Mouse (Mus musculus) CD8-positive naive resting alpha-beta T cell, adult 57 days (primary cell): ENCODE measurements around the gene Spata32. TPM values are rescaled to one million over a fixed set of nuclear protein-coding genes. Genes with fewer than 3 reads are reported as not detected.

ENCODE experiments used
- total RNA-seq: library from RNA; stranded (reverse); gene quantifications from one replicate; pipeline ENCODE4 v1.2.4, GENCODE M21; 2023

Spata32 gene
- not detected for total RNA-seq

DNA sequence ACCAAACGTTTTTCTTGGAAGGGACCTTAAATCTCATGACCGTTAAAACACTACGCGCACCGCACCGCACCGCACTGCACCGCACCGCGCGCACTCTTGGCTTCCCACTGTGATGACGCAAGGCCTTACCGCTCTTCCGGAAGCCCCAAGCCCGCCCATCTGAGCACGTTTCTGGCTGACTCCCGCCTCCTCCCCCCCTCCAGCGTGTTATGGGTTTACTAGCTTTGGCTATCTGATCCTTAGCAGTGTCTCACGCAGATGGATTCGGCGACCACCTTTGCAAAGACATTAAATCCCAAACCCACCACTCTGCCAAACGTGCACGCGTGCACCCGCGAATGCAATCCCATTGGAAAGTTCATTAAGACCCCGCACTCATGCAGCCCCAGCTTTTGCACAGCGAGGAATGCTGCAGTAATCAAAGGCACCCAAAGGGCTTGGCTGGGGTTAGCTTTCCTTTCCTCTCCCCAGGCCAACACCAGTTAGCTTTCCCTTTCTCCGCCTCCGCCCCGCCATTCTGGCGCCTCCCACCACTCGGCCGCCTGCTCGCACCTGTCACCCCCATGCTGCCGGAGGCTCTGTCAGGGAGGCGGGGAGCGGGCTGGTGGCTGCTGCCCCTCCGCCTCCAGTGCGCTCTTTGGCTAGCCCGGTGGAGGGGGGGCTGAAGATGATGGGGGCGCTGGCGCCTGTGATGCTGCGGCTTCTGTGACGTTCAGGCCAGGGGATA lies at the start of gene Spata32:
Gene Spata32 (minus strand): TSS at position 643 of the 727 bp plus-strand sequence.

DNA sequence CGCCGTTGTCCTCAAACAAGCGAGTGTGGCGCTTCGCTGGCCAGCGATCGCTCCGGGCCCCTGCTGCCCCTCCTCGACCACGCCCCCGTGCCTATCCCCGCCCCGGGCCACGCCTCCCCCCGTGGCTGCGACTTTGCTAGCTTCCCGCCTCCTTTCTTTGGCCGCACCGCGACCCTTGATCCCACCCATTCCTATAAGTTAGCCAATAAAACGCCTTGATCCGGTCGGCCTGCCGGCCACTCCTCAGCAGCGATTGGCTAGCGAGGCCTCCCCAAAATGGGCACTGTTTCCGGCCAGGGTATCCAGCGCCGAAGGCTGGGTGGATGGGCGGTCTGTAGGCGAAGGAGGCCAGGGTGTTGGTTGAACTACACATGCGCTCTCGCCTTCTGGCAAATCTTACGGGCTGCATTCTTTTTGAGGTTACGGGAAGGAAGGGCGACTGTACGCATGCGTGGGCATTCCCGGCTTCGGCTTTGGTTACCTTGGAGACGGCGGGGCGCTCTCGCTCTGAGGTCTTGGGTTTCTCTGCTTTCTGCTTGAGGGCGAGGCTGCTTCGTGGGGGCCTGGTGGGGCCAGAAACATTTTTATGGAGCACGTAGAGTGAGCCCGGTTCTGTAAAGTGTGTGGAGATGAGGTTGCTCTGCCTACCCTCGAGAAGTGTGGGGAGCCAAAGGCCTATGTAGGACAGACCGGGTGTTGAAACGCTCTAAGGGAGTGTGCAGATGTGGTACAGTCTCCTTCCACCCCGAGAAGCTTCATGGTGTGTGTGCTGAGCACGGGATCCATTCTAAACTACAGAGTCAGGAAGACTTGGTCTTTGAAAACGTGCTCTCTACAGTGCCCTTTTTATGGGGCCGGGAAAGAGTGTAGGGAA lies 49.4 kb upstream of the Spata32 start, which contains the start of gene Map3k14:
Gene Map3k14 (minus strand): TSS at position 127 of the 874 bp plus-strand sequence.

DNA sequence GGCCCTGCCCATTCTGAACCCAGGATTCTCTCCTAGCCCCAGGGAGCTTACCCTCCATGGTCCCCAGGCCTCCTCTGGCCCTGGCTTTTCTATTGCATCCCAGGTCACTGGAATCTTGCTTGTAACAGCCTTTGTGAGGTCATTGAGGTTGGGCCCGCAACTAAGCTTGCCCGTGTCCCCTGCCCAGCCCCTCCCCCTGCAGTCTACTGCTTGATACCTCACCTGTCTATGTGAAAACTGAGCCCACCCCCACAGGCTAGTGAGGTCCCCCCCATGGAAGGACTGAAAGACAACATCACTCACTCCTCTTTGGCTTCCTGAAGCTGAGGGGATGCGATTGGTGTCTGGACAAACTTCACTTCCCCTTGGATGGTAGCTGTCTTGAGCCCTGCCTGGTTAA lies 9.8 kb downstream of the Spata32 start, which contains the start of gene 1700023F06Rik:
Gene 1700023F06Rik (minus strand): TSS at position 101 of the 400 bp plus-strand sequence.

DNA sequence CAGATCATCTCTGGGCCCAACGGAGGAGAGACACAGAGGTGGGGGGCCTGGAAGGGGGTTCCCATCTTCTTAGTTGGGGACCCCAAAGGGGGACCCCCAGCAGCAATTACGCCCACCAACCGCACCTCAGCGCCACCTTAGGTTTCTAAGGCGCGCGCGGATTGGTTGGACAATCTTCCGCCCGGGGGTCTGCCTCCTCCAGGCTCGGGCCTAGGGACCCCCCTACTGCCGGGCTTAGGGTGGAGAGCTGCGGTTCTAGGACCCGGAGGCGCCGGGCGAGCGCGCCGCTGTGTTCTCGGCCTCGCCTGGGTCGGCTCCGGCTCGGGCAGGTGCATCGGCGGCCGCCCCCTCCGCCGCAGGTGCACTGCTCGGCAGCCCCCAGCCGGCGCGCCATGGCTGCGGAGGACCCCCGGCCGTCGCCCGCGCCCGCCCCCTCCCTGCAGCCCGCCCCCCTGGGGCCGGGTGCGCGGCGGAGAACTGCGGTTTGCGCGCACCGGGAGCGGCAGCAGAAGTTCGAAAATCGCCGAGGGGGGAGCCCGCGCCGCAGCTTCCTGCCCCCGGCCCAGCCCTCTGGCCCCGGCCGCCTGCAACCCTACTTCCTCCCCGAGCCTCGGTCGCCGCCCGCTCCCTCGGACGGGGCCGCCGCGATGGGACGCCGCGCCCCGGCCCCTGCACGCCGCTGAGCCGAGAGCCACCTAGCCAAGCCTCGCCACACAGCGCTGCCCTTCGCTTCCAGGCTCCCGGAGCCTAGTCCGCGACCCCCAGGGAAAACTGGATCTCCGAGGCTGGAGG lies 47.5 kb downstream of the Spata32 start, which contains the start of gene Fmnl1:
Gene Fmnl1 (plus strand): TSS at position 614 of the 792 bp plus-strand sequence.

Other genes with a start within 250 kb of the Spata32 start
- 63.5 TPM for gene Nmt1, start 190.2 kb downstream of the Spata32 start, total RNA-seq
- gene Dcakd, start 190.1 kb downstream of the Spata32 start, total RNA-seq, result 15.8 TPM
- gene Plcd3, start 116.8 kb downstream of the Spata32 start, total RNA-seq, result not detected
- 41.5 TPM for gene Acbd4, start 116.8 kb downstream of the Spata32 start, total RNA-seq
- gene Hexim1, start 102.2 kb downstream of the Spata32 start, total RNA-seq, result 129 TPM
- gene Hexim2, start 86.0 kb downstream of the Spata32 start, total RNA-seq, result 1.7 TPM
- gene Fmnl1, start 47.3 kb downstream of the Spata32 start, total RNA-seq, result 392 TPM
- not detected for gene 1700023F06Rik, start 9.9 kb downstream of the Spata32 start, total RNA-seq
- gene Map3k14, start 49.0 kb upstream of the Spata32 start, total RNA-seq, result 69.7 TPM
- gene Arhgap27, start 145.3 kb upstream of the Spata32 start, total RNA-seq, result 71.4 TPM
- gene Plekhm1, start 194.3 kb upstream of the Spata32 start, total RNA-seq, result 36.6 TPM